Mouse (Mus musculus) stomach, postnatal 0 days (tissue): Measurements from ENCODE around the gene Ssbp2.

Experiments
- CTCF ChIP-seq: IDR thresholded peaks from 2 replicates; pipeline ENCODE4 v1.5.1; 2016; ENCODE audit warnings: antibody characterized with exemption, low read depth, mild to moderate bottlenecking, moderate library complexity
- EP300 ChIP-seq: optimal IDR thresholded peaks from 2 replicates; pipeline ENCODE3; 2016; ENCODE audit warnings: antibody characterized with exemption

GRCm38 (mm10) chr13:91541069-91541429, 81.0 kb downstream of the Ssbp2 start:
- TF ChIP-seq EP300 (no peak), CTCF (no peak)
